14 mouse cellular contexts compared by ENCODE assay signal in genomic region chr1:132582998-132583604, GRCm38 (mm10). TPM values are rescaled to one million over a fixed set of nuclear protein-coding genes. Genes with fewer than 3 reads are reported as not detected.
A peak's percentile ranks its signal among the peaks of the same experiment; 100 is the strongest.
DNase-seq lines count a peak whose midpoint lies in the region; ATAC-seq and TF ChIP-seq lines count a peak whose summit lies in the region.
"Had no signal": no experiment of that assay in that cellular context is flagged by ENCODE, and none has a peak within 500 bp of the region (broad histone marks: within the 10 kb centered on the region; RNA-seq: fewer than 3 reads in every experiment).

No protein-coding gene starts in this region.

- no peaks in the 10 kb centered on the region for H3K36me3 ChIP-seq in embryonic facial prominence, embryonic 13.5 days
- peaks cover 5% of the 10 kb centered on the region; the same call in 1 of the 2 replicates for H3K36me3 ChIP-seq in forebrain, embryonic 15.5 days
- H3K36me3 ChIP-seq in hindbrain, postnatal 0 days (ENCODE audit: insufficient read depth, low read length), result 0 out of 2 replicates have a peak, but pooled peaks cover 9% of the 10 kb centered on the region
- H3K36me3 ChIP-seq in neural tube, embryonic 14.5 days (ENCODE audit: control insufficient read depth, insufficient read depth, low read length), result peaks cover 4% of the 10 kb centered on the region; the same call in 1 of the 2 replicates

- no peak for ATAC-seq in embryonic facial prominence, embryonic 13.5 days (ENCODE audit: insufficient number of reproducible peaks, insufficient read depth, low FRiP score, low TSS enrichment, low read depth)
- peak; percentile 12; the same call in 1 of the 2 replicates for ATAC-seq in forebrain, embryonic 15.5 days (replicated peaks)
- peak; percentile 27; the same call in 1 of the 2 replicates for ATAC-seq in hindbrain, postnatal 0 days
- peak; percentile 16; the same call in 1 of the 2 replicates for ATAC-seq in neural tube, embryonic 14.5 days (ENCODE audit: low read depth)

- no peaks in the 10 kb centered on the region for H3K9me3 ChIP-seq in embryonic facial prominence, embryonic 13.5 days
- no peaks in the 10 kb centered on the region for H3K9me3 ChIP-seq in forebrain, embryonic 15.5 days
- H3K9me3 ChIP-seq in hindbrain, postnatal 0 days (ENCODE audit: low read length), result no peaks in the 10 kb centered on the region
- no peaks in the 10 kb centered on the region for H3K9me3 ChIP-seq in neural tube, embryonic 14.5 days (ENCODE audit: control insufficient read depth, low read length)

- peak overlapping the region; percentile 65 for H3K27ac ChIP-seq in embryonic facial prominence, embryonic 13.5 days
- H3K27ac ChIP-seq in forebrain, embryonic 15.5 days (replicated peaks), result peak overlapping the region; percentile 85
- H3K27ac ChIP-seq in hindbrain, postnatal 0 days, result peak overlapping the region; percentile 68; the same call in 1 of the 2 replicates
- peak overlapping the region; percentile 76; the same call in 1 of the 2 replicates for H3K27ac ChIP-seq in neural tube, embryonic 14.5 days (ENCODE audit: low read depth, low read length)
- H3K27ac ChIP-seq: kidney, postnatal 0 days had no signal

- H3K9ac ChIP-seq in embryonic facial prominence, embryonic 13.5 days, result no peak overlapping the region
- H3K9ac ChIP-seq in forebrain, embryonic 15.5 days (replicated peaks), result no peak overlapping the region
- H3K9ac ChIP-seq in hindbrain, postnatal 0 days (replicated peaks; ENCODE audit: low read length), result no peak overlapping the region
- H3K9ac ChIP-seq in neural tube, embryonic 14.5 days (replicated peaks; ENCODE audit: low read depth, low read length), result no peak overlapping the region

- intact Hi-C loops in heart, postnatal 36 days (cut with DNase I), result no loop called here

- no peak overlapping the region for H3K4me2 ChIP-seq in embryonic facial prominence, embryonic 13.5 days
- H3K4me2 ChIP-seq in forebrain, embryonic 15.5 days (replicated peaks), result no peak overlapping the region
- H3K4me2 ChIP-seq in hindbrain, postnatal 0 days (ENCODE audit: low read depth, low read length), result no peak overlapping the region
- H3K4me2 ChIP-seq in neural tube, embryonic 14.5 days (ENCODE audit: low read depth, low read length), result no peak overlapping the region

- H3K4me3 ChIP-seq in embryonic facial prominence, embryonic 13.5 days, result no peak overlapping the region
- no peak overlapping the region for H3K4me3 ChIP-seq in forebrain, embryonic 15.5 days
- no peak overlapping the region for H3K4me3 ChIP-seq in hindbrain, postnatal 0 days (ENCODE audit: low read length)
- no peak overlapping the region for H3K4me3 ChIP-seq in neural tube, embryonic 14.5 days (ENCODE audit: low read depth, low read length)

- WGBS in embryonic facial prominence, embryonic 13.5 days, result 84% methylated on average over 18 of the region's 18 CpGs
- WGBS in forebrain, embryonic 15.5 days, result 69% methylated on average over 18 of the region's 18 CpGs
- WGBS in hindbrain, postnatal 0 days, result 72% methylated on average over 18 of the region's 18 CpGs
- 82% methylated on average over 18 of the region's 18 CpGs for WGBS in neural tube, embryonic 14.5 days

- H3K27me3 ChIP-seq in embryonic facial prominence, embryonic 13.5 days, result no peaks in the 10 kb centered on the region
- H3K27me3 ChIP-seq in forebrain, embryonic 15.5 days, result no peaks in the 10 kb centered on the region
- no peaks in the 10 kb centered on the region for H3K27me3 ChIP-seq in hindbrain, postnatal 0 days (ENCODE audit: insufficient read depth, low read length)
- no peaks in the 10 kb centered on the region for H3K27me3 ChIP-seq in neural tube, embryonic 14.5 days (ENCODE audit: control insufficient read depth, insufficient read depth, low read length)

- H3K4me1 ChIP-seq in embryonic facial prominence, embryonic 13.5 days, result peaks cover 27% of the 10 kb centered on the region
- H3K4me1 ChIP-seq in forebrain, embryonic 15.5 days, result peaks cover 49% of the 10 kb centered on the region
- H3K4me1 ChIP-seq in hindbrain, postnatal 0 days (ENCODE audit: insufficient read depth, low read length), result peaks cover 15% of the 10 kb centered on the region
- peaks cover 11% of the 10 kb centered on the region; the same call in 1 of the 2 replicates for H3K4me1 ChIP-seq in neural tube, embryonic 14.5 days (ENCODE audit: control insufficient read depth, insufficient read depth, low read length)

- no peak for DNase-seq in hindbrain, postnatal 0 days (ENCODE audit: low spot score)
- no peak for DNase-seq in kidney, adult 11 months
- DNase-seq in heart, postnatal 36 days, result no peak
- no peak for DNase-seq in cerebellum, postnatal 10 days
- DNase-seq: cerebellum, adult 8-10 months; liver; lung, adult 2 months; thymus, adult 18-20 months had no signal

- TF ChIP-seq CTCF in hindbrain, postnatal 0 days (IDR thresholded peaks at IDR 0.05; ENCODE audit: low read depth), result no peak

RNA-seq across cellular contexts. Expression of gene Cntn2, which starts 40.0 kb away (rescaled TPM):
- 2.9 and 4.4 TPM in 2 replicates for polyA plus RNA-seq in embryonic facial prominence, embryonic 13.5 days (2015; fragmentation: Nextera tagmentation; extraction: Ambion mirVana)
- polyA plus RNA-seq in forebrain, embryonic 15.5 days (2015; fragmentation: Nextera tagmentation; extraction: Ambion mirVana), result 117 and 137 TPM in 2 replicates
- 67.6 and 84.0 TPM in 2 replicates for total RNA-seq in hindbrain, postnatal 0 days (2014; rRNA removed)
- polyA plus RNA-seq in hindbrain, postnatal 0 days (2015; fragmentation: Nextera tagmentation; extraction: Ambion mirVana), result 17.7 and 19.2 TPM in 2 replicates
- polyA plus RNA-seq in neural tube, embryonic 14.5 days (2014; fragmentation: Nextera tagmentation; extraction: Ambion mirVana), result 18.5 and 43.6 TPM in 2 replicates
- total RNA-seq in heart, postnatal 36 days (2021), result 1 to 10 TPM; 2.8 to 4.1 TPM
- total RNA-seq: granulocyte monocyte progenitor cell, adult 5-6 weeks; megakaryocyte-erythroid progenitor cell, adult 5-6 weeks had no signal
